ENCODE assay signal across 7 mouse cellular contexts in genomic region chr9:62222481-62222880, GRCm38 (mm10).
DNase-seq lines count a peak whose midpoint lies in the region.

No protein-coding gene starts in this region.

- DNase-seq in urinary bladder, postnatal 14 days (ENCODE audit: low spot score): peak; percentile 18
- no peak for DNase-seq in urinary bladder, postnatal 10 days (ENCODE audit: low spot score)
- DNase-seq in cerebellum, postnatal 25 days: peak; percentile 85 to 90
- peak; percentile 61 for DNase-seq in layer of hippocampus, adult 9-11 months
- DNase-seq in spleen, adult 12 weeks (ENCODE audit: low spot score): no peak
- no peak for DNase-seq in kidney, adult 8-10 months
- DNase-seq in thymus, adult 18-20 months: no peak

Comparison
In these comparisons a context has a peak if more than half of its experiments do, and no peak if none do; other contexts are left out.
1. DNase-seq: peak in urinary bladder, postnatal 14 days (single experiment), cerebellum, postnatal 25 days (2 of 2) and layer of hippocampus, adult 9-11 months (single experiment); none in urinary bladder, postnatal 10 days (single experiment), spleen, adult 12 weeks (single experiment), kidney, adult 8-10 months (0 of 2) and thymus, adult 18-20 months (0 of 2).